Mouse (Mus musculus) spleen, postnatal 14 days (tissue): ENCODE results near the gene Myh3.
"Not testable (repeated sequence)": the region's sequence is repeated elsewhere in the genome, so short reads cannot be mapped to it uniquely, and the experiment has no call there.

Experiments used
- DNase-seq, 2 experiments: peaks; one replicate each; pipeline ENCODE4 v3.0.0; 2021 to 2022; ENCODE audit warnings: low spot score in 2 of 2

The Myh3 gene

DNA sequence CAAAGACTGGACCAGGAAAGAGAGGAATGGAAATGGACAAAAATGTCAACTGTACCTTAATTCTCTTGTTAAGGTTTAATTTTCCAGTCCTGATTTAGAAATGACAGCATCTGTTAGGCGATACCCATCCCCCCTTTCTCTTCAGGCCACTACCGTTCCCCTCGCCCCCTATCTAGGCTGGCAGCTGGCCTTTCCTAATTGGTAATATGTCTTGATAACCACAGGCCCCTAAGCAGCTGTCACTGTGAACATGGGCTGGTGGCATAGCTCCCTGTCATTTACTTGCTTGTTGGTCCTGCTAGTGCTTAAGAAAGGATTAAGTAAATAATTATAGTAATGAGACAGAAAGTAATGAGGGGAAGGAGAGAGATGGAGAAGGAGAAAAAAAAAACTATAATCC lies 665 bp upstream of the Myh3 start:
- DNase-seq = no peak

DNA sequence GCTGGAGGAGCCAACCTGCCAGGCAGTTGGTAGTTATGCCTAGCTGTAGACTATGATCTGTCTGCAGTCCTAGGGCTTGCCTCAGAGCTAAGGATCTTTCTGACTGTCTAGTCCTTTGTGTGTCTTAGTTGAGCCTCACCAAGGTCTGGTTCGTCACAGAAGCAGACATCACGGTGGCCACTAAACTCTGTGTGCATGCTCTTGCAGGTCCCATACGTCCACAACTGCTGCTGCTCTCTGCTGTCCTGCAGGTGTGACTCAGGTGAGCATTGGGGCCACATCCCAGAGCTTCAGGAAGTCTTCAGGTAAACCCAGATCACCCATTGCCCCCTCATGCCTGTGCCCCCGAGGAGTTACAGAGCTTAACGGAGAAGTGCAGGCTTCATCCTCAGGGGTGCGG lies 788 bp downstream of the Myh3 start:
- DNase-seq = no peak

DNA sequence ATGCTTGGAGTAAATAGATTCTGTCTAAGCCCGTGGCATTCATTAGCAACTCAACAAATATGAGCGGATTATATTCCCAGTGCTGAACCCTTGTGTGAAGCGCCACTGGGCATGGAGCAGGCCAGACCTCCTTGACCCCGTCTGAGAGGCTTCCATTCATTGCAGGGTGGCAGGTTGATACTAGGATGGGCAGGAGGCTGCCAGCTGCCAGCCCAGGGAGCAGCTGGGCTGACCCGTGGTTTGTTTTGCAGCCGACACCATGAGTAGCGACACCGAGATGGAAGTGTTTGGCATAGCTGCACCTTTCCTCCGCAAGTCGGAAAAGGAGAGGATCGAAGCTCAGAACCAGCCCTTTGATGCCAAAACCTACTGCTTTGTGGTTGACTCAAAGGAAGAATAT lies 1.6 kb downstream of the Myh3 start:
- no peak for DNase-seq

DNA sequence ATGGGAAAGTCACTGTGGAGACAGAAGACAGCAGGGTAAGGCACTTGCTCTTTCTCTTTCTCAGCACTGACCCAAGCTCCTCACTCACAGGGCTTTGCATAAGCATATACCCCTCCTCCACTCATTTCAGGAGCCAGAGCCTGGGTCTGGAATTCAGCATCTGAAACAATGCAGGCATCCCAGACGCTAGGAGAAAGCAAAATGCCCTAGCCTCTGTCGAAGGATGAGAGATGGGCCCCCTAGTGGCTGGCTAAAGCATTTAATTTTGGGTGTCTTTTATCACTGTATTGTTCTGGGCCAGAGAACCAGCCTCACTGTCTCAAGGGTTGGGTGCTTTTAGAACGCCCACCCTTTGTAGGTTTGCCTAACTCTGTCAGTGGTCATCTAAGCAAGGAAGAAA lies 2.1 kb downstream of the Myh3 start:
- DNase-seq = peak in 1 of 2 experiments; percentile 7

DNA sequence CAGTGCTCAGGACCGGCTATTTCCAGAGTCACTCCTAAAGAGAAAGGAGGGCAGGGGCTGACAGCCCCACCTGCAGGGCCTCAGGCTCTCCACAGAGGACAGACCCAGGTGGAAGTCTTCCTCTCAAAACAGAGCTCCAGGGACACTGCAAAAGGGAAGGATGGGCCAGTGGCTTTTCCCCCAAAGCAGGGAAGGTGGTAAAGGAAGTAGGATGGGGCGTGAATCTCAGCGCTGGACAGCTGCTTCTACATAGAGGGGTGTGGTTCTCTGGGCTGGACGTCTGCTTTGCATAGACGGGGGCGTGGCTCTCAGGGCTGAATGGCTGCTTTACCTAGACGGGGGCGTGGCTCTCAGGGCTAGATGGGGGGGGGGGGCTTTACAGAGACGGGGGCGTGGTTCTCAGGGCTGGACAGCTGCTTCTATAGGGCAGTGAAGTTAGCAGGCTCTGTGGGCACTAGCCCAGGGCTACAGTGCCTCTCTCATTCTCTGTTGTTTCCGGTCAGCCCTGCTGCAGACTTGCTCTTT lies 3.1 kb downstream of the Myh3 start:
- no peak for DNase-seq

- no peak for DNase-seq
These were observed 4.1 kb downstream of the Myh3 start for GRCm38 (mm10) chr11:67082188-67082587.

DNA sequence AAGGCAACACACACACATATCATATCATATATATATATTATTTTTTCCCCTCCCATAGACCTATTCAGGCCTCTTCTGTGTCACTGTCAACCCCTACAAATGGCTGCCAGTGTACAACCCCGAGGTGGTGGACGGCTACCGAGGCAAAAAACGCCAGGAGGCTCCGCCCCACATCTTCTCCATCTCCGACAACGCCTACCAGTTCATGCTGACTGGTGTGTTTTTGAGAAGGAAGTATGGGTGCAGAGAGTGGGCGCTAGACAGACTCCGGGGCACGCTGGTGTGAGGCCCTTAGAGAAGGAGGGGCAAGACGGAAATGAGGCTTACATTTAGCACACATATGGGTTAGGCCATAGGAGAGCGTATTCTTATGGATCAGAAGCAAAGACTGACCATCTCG lies 4.7 kb downstream of the Myh3 start:
- DNase-seq = no peak

DNA sequence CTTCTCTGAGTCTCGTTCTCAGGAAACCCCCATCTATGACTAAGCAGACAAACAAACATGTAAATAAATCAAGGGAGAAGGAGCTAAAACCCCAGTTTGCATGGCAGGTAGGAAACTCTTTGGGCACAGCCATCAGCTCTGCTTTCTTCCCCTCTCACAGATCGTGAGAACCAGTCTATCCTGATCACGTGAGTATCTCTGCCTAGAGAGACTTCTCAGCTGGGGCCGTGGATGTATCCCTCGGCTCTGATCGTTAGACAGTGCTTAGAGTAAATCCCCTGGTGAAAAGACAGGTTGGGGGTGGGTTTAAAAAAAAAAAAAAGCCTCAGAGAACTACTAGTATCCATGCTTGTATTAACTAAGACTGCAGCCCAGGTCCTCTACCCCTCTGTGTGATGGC lies 5.1 kb downstream of the Myh3 start:
- DNase-seq = no peak

GRCm38 (mm10) chr11:67083712-67084340 lies 5.7 kb downstream of the Myh3 start:
- no peak for DNase-seq

- peak in 1 of 2 experiments; percentile 50 for DNase-seq
These were observed 7.4 kb downstream of the Myh3 start for GRCm38 (mm10) chr11:67085489-67085888.

DNA sequence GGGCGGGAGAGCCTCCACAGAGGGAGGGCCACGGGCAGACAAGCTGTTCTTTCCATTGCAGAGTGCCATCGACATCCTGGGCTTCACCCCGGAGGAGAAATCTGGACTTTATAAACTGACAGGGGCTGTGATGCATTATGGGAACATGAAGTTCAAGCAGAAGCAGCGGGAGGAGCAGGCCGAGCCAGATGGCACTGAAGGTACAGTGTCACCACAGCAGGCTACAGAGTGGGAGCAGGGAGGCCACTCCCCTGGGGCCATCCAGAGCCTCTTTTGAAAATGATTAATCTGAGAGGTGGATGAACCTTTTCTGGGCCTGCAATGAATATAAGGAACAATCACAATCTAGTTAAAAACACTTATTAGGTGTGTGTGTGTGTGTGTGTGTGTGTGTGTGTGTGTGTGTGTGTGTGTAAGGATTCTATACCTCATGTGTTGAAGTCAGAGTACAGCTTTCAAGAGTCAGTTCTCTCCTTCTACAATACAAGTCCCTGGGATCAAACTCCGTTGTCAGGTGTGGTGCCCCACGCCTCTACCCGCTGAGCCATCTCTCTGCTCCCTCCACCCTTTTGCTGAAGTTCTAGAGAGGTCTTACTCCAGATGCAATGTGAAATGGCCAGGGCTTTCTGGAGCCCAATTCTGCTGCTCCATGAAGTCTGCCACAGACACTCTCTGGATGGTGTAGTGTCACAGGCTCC lies 8.5 kb downstream of the Myh3 start:
- DNase-seq = no peak

DNA sequence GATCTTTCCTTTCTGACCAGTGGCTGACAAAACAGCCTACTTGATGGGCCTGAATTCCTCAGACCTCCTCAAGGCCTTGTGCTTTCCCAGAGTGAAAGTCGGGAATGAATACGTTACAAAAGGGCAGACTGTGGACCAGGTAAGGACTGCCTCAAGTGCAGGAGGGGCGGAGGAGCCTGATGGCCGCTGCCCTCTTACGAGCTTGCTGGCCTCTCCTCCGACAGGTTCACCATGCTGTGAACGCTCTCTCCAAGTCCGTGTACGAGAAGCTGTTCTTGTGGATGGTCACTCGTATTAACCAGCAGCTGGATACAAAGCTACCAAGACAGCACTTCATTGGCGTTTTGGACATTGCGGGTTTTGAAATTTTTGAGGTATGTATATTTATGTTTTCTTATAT lies 9.1 kb downstream of the Myh3 start:
- DNase-seq = no peak

- DNase-seq = not testable (repeated sequence)
These were observed 14.3 kb downstream of the Myh3 start for GRCm38 (mm10) chr11:67092354-67092753.

GRCm38 (mm10) chr11:67093201-67093600 lies 15.1 kb downstream of the Myh3 start:
- DNase-seq = no peak

DNA sequence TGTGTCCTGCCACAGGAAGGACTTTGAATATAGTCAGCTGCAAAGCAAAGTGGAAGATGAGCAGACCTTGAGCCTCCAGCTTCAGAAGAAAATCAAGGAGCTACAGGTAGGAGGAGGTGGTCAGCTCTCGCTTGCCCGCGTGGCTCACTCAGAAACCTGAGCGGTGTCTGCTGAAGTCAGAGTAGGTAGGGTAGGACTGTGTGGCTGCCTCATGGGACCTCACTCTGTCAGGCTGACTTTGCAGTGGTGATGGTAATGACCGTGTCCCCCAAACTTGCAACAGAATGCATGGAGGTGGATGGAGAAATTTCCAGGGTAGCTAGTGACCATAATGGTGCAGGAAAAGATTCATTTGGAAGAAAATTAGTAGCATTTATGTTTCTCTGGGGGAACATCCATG lies 15.6 kb downstream of the Myh3 start:
- DNase-seq = no peak

GRCm38 (mm10) chr11:67094470-67094869 lies 16.4 kb downstream of the Myh3 start:
- no peak for DNase-seq

DNA sequence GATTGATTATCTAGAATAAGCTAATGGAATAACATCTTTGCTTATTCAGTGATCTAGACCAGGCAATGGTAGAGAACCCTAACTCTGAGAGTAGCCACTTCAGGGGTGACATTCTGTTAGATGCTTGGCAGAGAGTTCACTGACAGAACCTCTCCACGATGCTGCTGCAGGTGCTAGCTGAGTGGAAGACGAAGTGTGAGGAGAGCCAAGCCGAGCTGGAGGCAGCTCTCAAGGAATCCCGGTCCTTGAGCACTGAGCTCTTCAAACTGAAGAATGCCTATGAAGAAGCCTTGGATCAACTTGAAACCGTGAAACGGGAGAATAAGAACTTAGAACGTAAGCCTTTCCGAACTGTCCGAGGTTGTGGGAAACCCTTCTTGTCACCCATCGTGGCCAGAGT lies 19.6 kb downstream of the Myh3 start:
- DNase-seq = no peak

DNA sequence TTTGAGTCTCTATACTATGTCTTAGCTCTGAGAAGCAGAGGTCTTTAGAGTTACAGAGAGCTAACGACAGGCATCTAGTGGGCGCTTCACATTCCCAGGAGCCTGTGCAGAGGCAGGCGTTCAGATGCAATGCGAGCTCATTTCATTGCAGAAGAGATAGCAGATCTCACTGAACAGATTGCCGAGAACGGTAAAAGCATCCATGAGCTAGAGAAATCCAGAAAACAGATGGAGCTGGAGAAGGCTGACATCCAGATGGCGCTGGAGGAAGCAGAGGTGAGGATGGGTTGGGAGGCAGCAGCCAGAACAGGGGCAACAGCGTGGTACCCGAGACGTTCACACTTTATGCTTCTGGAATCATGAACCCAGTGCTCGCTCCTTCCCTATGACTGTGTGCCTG lies 20.3 kb downstream of the Myh3 start:
- no peak for DNase-seq

DNA sequence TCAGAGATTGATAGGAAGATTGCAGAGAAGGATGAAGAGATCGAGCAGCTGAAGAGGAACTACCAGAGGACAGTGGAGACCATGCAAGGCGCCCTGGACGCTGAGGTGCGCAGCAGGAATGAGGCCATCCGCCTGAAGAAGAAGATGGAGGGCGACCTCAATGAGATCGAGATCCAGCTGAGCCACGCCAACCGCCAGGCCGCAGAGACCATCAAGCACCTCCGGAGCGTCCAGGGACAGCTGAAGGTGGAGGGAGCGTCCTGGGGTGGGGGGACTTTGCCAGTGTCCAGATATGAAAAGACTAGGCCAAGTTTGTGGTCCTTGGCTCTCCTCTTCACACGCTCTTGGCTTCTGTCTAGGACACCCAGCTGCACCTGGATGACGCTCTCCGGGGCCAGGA lies 21.1 kb downstream of the Myh3 start:
- DNase-seq = no peak

DNA sequence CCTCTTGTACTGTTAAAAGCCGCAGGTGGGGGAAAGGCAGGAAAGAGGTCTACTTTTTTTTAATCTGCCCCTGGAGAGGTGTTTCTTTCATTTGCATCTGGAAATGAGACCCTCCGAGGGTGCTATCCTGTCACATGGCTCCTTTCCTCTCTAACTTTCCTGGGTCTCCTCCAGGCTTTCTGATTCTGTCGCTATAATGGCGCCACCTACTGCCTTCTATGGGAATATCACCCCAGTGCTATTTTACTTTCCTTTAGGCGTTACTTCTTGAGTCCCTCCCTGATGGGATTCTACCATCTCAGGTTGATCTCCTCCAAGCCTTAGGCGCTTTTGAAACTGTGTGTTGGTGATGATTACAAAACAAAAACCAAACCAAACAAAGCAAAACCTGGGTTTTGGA lies 22.1 kb downstream of the Myh3 start:
- no peak for DNase-seq

DNA sequence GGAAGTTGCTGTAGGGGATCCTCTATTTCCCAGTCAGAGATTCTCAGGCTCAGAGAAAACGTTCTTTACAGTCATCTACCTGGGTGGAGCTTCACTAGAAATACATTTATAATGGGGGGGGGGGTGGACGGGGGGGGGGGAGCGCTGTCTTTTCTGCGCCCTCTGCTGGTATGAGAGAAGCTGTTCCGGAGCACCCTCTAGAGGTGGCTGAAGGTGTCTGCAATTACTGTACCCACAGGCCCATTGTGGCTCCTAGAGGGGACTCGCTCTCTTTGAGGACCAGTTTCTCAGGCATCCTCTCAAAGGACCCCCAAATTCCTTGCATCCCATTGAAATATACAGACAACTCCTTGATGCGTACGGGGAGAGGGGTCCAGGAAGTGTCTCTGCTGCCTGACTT lies 23.6 kb downstream of the Myh3 start:
- DNase-seq = peak in 1 of 2 experiments; percentile 16

GRCm38 (mm10) chr11:67103256-67103655 lies 25.2 kb downstream of the Myh3 start:
- DNase-seq = no peak

- no peak for DNase-seq
These were observed 26.1 kb downstream of the Myh3 start for GRCm38 (mm10) chr11:67104242-67104641.

GRCm38 (mm10) chr11:67104714-67105113 lies 26.6 kb downstream of the Myh3 start:
- DNase-seq = no peak
